Mouse (Mus musculus) erythroblast, embryonic 14.5 days (primary cell): Measurements from ENCODE around the gene Tnc.

Experiments used
- GATA1 ChIP-seq: IDR thresholded peaks from 2 replicates; pipeline ENCODE4 v1.6.1; 2012; ENCODE audit warnings: low read length, inconsistent platforms, mixed read lengths
- TAL1 ChIP-seq: IDR thresholded peaks from 3 replicates; pipeline ENCODE4 v1.6.1; 2012; ENCODE audit warnings: low read length, inconsistent platforms, mixed read lengths

DNA sequence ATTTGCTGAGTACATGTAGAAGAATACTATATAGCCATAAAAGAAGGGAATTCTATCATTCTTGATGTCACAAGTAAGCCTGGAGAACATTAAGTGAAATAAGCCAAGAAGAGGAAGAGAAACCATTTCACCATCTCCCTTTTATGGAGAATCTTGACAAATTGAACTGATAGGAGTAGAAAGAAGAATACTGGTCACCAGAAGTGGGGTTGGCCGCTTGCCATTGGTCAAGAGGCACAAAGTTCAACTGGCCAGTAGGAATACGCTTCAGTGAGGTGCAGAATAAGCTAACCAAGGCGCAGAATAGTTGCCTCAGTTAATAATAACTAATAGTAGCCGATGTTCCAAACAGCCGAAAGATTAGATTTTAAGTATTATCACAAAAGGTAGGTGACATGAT is 58.7 kb downstream of the Tnc start:
- TF ChIP-seq GATA1 (no peak), TAL1 (no peak)
